Mouse (Mus musculus): ENCODE results near the gene Pdlim4. TPM values are rescaled to one million over a fixed set of nuclear protein-coding genes. Genes with fewer than 3 reads are reported as not detected.

The Pdlim4 gene
- polyA plus RNA-seq, 1 experiment from 2014 or later: 55.5 TPM

Other genes starting within 250 kb of the Pdlim4 start
- gene Gm12216, start 209.8 kb downstream of the Pdlim4 start, polyA plus RNA-seq (2015; fragmentation: Nextera tagmentation; extraction: Ambion mirVana): 1.9 and 2.3 TPM in 2 replicates
- 9.4 and 10.1 TPM in 2 replicates for gene Slc22a5, start 177.4 kb downstream of the Pdlim4 start, polyA plus RNA-seq (2015; fragmentation: Nextera tagmentation; extraction: Ambion mirVana)
- 6.0 and 6.3 TPM in 2 replicates for gene Slc22a21, start 88.7 kb downstream of the Pdlim4 start, polyA plus RNA-seq (2015; fragmentation: Nextera tagmentation; extraction: Ambion mirVana)
- gene Slc22a4, start 40.9 kb downstream of the Pdlim4 start, polyA plus RNA-seq (2015; fragmentation: Nextera tagmentation; extraction: Ambion mirVana): 2.1 and 2.5 TPM in 2 replicates
- gene P4ha2, start 31.1 kb upstream of the Pdlim4 start, polyA plus RNA-seq (2015; fragmentation: Nextera tagmentation; extraction: Ambion mirVana): 28.4 and 30.2 TPM in 2 replicates
- not detected in 2 replicates for gene Csf2, start 180.7 kb upstream of the Pdlim4 start, polyA plus RNA-seq (2015; fragmentation: Nextera tagmentation; extraction: Ambion mirVana)
- gene Il3, start 198.3 kb upstream of the Pdlim4 start, polyA plus RNA-seq (2015; fragmentation: Nextera tagmentation; extraction: Ambion mirVana): not detected in 2 replicates
- 1.1 and 1.3 TPM in 2 replicates for gene Acsl6, start 234.8 kb upstream of the Pdlim4 start, polyA plus RNA-seq (2015; fragmentation: Nextera tagmentation; extraction: Ambion mirVana)

All from stomach, postnatal 0 days (tissue).